Mouse (Mus musculus): ENCODE results near the gene Unc45b. TPM values are rescaled to one million over a fixed set of nuclear protein-coding genes. Genes with fewer than 3 reads are reported as not detected.
"Not testable (repeated sequence)": the region's sequence is repeated elsewhere in the genome, so short reads cannot be mapped to it uniquely, and the experiment has no call there.

Gene Unc45b
- polyA plus RNA-seq, 1 experiment from 2014 or later = 2.5 TPM

GRCm38 (mm10) chr11:82928897-82929632, 18.7 kb downstream of the Unc45b start:
- no peak overlapping the region for H3K27ac ChIP-seq (ENCODE audit: low read depth, low read length)
- H3K4me2 ChIP-seq (replicated peaks; ENCODE audit: low read depth, low read length) = no peak overlapping the region
- no peak overlapping the region for H3K9ac ChIP-seq (ENCODE audit: low read depth, low read length)
- WGBS = 36% methylated on average over 20 of the region's 20 CpGs
- peak; percentile 52; the same call in 1 of the 2 replicates for ATAC-seq (ENCODE audit: low FRiP score, low TSS enrichment)
- H3K9me3 ChIP-seq (ENCODE audit: control insufficient read depth, low read length) = no peaks in the 10 kb centered on the region
- H3K4me1 ChIP-seq (ENCODE audit: control insufficient read depth, insufficient read depth, low read length) = 0 out of 2 replicates have a peak, but pooled peaks cover 5% of the 10 kb centered on the region
- no peak overlapping the region for H3K4me3 ChIP-seq (ENCODE audit: low read length)
- peaks cover 34% of the 10 kb centered on the region for H3K27me3 ChIP-seq (ENCODE audit: control insufficient read depth, insufficient read depth, low read length)
- H3K36me3 ChIP-seq (ENCODE audit: control insufficient read depth, insufficient read depth, low read length) = no peaks in the 10 kb centered on the region

GRCm38 (mm10) chr11:82929633-82929950, 19.2 kb downstream of the Unc45b start:
- H3K27ac ChIP-seq (ENCODE audit: low read depth, low read length) = no peak overlapping the region
- 50% methylated on average over 3 of the region's 3 CpGs for WGBS
- ATAC-seq (ENCODE audit: low FRiP score, low TSS enrichment) = no peak
- no peak overlapping the region for H3K4me3 ChIP-seq (ENCODE audit: low read length)
- no peak overlapping the region for H3K4me2 ChIP-seq (replicated peaks; ENCODE audit: low read depth, low read length)
- H3K9ac ChIP-seq (ENCODE audit: low read depth, low read length) = no peak overlapping the region
- peaks cover 38% of the 10 kb centered on the region for H3K27me3 ChIP-seq (ENCODE audit: control insufficient read depth, insufficient read depth, low read length)
- H3K36me3 ChIP-seq (ENCODE audit: control insufficient read depth, insufficient read depth, low read length) = no peaks in the 10 kb centered on the region
- 0 out of 2 replicates have a peak, but pooled peaks cover 5% of the 10 kb centered on the region for H3K4me1 ChIP-seq (ENCODE audit: control insufficient read depth, insufficient read depth, low read length)
- no peaks in the 10 kb centered on the region for H3K9me3 ChIP-seq (ENCODE audit: control insufficient read depth, low read length)

- Histone ChIP-seq H3K27me3 (ENCODE audit: control insufficient read depth, insufficient read depth, low read length) (peaks cover 44% of the 10 kb centered on the region), H3K4me2 (replicated peaks; ENCODE audit: low read depth, low read length) (peak overlapping the region; percentile 87), H3K4me3 (ENCODE audit: low read length) (peak overlapping the region; percentile 51), H3K9ac (ENCODE audit: low read depth, low read length) (peak overlapping the region; percentile 52; the same call in 1 of the 2 replicates)
- not testable (repeated sequence) for H3K36me3 ChIP-seq (ENCODE audit: control insufficient read depth, insufficient read depth, low read length); H3K4me1 ChIP-seq (ENCODE audit: control insufficient read depth, insufficient read depth, low read length); H3K9me3 ChIP-seq (ENCODE audit: control insufficient read depth, low read length); H3K27ac ChIP-seq (ENCODE audit: low read depth, low read length); ATAC-seq (ENCODE audit: low FRiP score, low TSS enrichment)
- WGBS = 1% methylated on average over 71 of the region's 85 CpGs
Observed at GRCm38 (mm10) chr11:82930391-82930955, 20.1 kb downstream of the Unc45b start.

GRCm38 (mm10) chr11:82931161-82931560, 20.8 kb downstream of the Unc45b start:
- Histone ChIP-seq H3K4me3 (ENCODE audit: low read length) (peak overlapping the region; percentile 51), H3K4me2 (replicated peaks; ENCODE audit: low read depth, low read length) (peak overlapping the region; percentile 87), H3K27me3 (ENCODE audit: control insufficient read depth, insufficient read depth, low read length) (peaks cover 47% of the 10 kb centered on the region), H3K9ac (ENCODE audit: low read depth, low read length) (peak overlapping the region; percentile 52; the same call in 1 of the 2 replicates)
- H3K27ac ChIP-seq (ENCODE audit: low read depth, low read length); H3K9me3 ChIP-seq (ENCODE audit: control insufficient read depth, low read length); H3K36me3 ChIP-seq (ENCODE audit: control insufficient read depth, insufficient read depth, low read length); ATAC-seq (ENCODE audit: low FRiP score, low TSS enrichment); H3K4me1 ChIP-seq (ENCODE audit: control insufficient read depth, insufficient read depth, low read length): not testable (repeated sequence)
- under 1% methylated on average over 59 of the region's 63 CpGs for WGBS

GRCm38 (mm10) chr11:82931671-82932450, 21.5 kb downstream of the Unc45b start:
- Histone ChIP-seq H3K9ac (ENCODE audit: low read depth, low read length) (peak overlapping the region; percentile 52), H3K4me2 (replicated peaks; ENCODE audit: low read depth, low read length) (peak overlapping the region; percentile 87), H3K27me3 (ENCODE audit: control insufficient read depth, insufficient read depth, low read length) (peaks cover 51% of the 10 kb centered on the region), H3K4me3 (ENCODE audit: low read length) (peak overlapping the region; percentile 51)
- H3K9me3 ChIP-seq (ENCODE audit: control insufficient read depth, low read length); H3K27ac ChIP-seq (ENCODE audit: low read depth, low read length); H3K4me1 ChIP-seq (ENCODE audit: control insufficient read depth, insufficient read depth, low read length); H3K36me3 ChIP-seq (ENCODE audit: control insufficient read depth, insufficient read depth, low read length); ATAC-seq (ENCODE audit: low FRiP score, low TSS enrichment): not testable (repeated sequence)
- under 1% methylated on average over 80 of the region's 119 CpGs for WGBS

- Histone ChIP-seq H3K4me3 (ENCODE audit: low read length) (peak overlapping the region; percentile 51), H3K9me3 (ENCODE audit: control insufficient read depth, low read length) (no peaks in the 10 kb centered on the region), H3K9ac (ENCODE audit: low read depth, low read length) (peak overlapping the region; percentile 47), H3K27me3 (ENCODE audit: control insufficient read depth, insufficient read depth, low read length) (peaks cover 62% of the 10 kb centered on the region), H3K36me3 (ENCODE audit: control insufficient read depth, insufficient read depth, low read length) (no peaks in the 10 kb centered on the region), H3K27ac (ENCODE audit: low read depth, low read length) (no peak overlapping the region), H3K4me1 (ENCODE audit: control insufficient read depth, insufficient read depth, low read length) (0 out of 2 replicates have a peak, but pooled peaks cover 5% of the 10 kb centered on the region), H3K4me2 (replicated peaks; ENCODE audit: low read depth, low read length) (peak overlapping the region; percentile 87)
- 3% methylated on average over 29 of the region's 29 CpGs for WGBS
- ATAC-seq (ENCODE audit: low FRiP score, low TSS enrichment) = no peak
Observed at GRCm38 (mm10) chr11:82933186-82933585, 22.8 kb downstream of the Unc45b start.

- ATAC-seq (ENCODE audit: low FRiP score, low TSS enrichment) = no peak
- Histone ChIP-seq H3K27me3 (ENCODE audit: control insufficient read depth, insufficient read depth, low read length) (peaks cover under 1% of the 10 kb centered on the region), H3K9me3 (ENCODE audit: control insufficient read depth, low read length) (no peaks in the 10 kb centered on the region), H3K4me2 (replicated peaks; ENCODE audit: low read depth, low read length) (no peak overlapping the region), H3K27ac (ENCODE audit: low read depth, low read length) (no peak overlapping the region), H3K4me1 (ENCODE audit: control insufficient read depth, insufficient read depth, low read length) (no peaks in the 10 kb centered on the region), H3K36me3 (ENCODE audit: control insufficient read depth, insufficient read depth, low read length) (no peaks in the 10 kb centered on the region), H3K9ac (ENCODE audit: low read depth, low read length) (no peak overlapping the region), H3K4me3 (ENCODE audit: low read length) (no peak overlapping the region)
- WGBS = 57% methylated on average over 6 of the region's 6 CpGs
Observed at GRCm38 (mm10) chr11:82943336-82943735, 33.0 kb downstream of the Unc45b start.

GRCm38 (mm10) chr11:82945636-82946035, 35.3 kb downstream of the Unc45b start:
- no peaks in the 10 kb centered on the region for H3K36me3 ChIP-seq (ENCODE audit: control insufficient read depth, insufficient read depth, low read length)
- no peak overlapping the region for H3K4me3 ChIP-seq (ENCODE audit: low read length)
- no peak overlapping the region for H3K9ac ChIP-seq (ENCODE audit: low read depth, low read length)
- WGBS = 71% methylated on average over 2 of the region's 2 CpGs
- H3K27ac ChIP-seq (ENCODE audit: low read depth, low read length) = no peak overlapping the region
- H3K4me2 ChIP-seq (replicated peaks; ENCODE audit: low read depth, low read length) = no peak overlapping the region
- no peaks in the 10 kb centered on the region for H3K4me1 ChIP-seq (ENCODE audit: control insufficient read depth, insufficient read depth, low read length)
- H3K9me3 ChIP-seq (ENCODE audit: control insufficient read depth, low read length) = no peaks in the 10 kb centered on the region
- H3K27me3 ChIP-seq (ENCODE audit: control insufficient read depth, insufficient read depth, low read length) = peaks cover 4% of the 10 kb centered on the region
- no peak for ATAC-seq (ENCODE audit: low FRiP score, low TSS enrichment)

GRCm38 (mm10) chr11:82947457-82947856, 37.1 kb downstream of the Unc45b start:
- Histone ChIP-seq H3K9me3 (ENCODE audit: control insufficient read depth, low read length) (no peaks in the 10 kb centered on the region), H3K27ac (ENCODE audit: low read depth, low read length) (no peak overlapping the region), H3K4me2 (replicated peaks; ENCODE audit: low read depth, low read length) (no peak overlapping the region), H3K4me3 (ENCODE audit: low read length) (no peak overlapping the region), H3K27me3 (ENCODE audit: control insufficient read depth, insufficient read depth, low read length) (peaks cover 15% of the 10 kb centered on the region), H3K9ac (ENCODE audit: low read depth, low read length) (no peak overlapping the region), H3K4me1 (ENCODE audit: control insufficient read depth, insufficient read depth, low read length) (no peaks in the 10 kb centered on the region), H3K36me3 (ENCODE audit: control insufficient read depth, insufficient read depth, low read length) (no peaks in the 10 kb centered on the region)
- 43% methylated on average over 4 of the region's 4 CpGs for WGBS
- ATAC-seq (ENCODE audit: low FRiP score, low TSS enrichment) = no peak

All from kidney, embryonic 14.5 days (tissue).